Comparison of ENCODE assay signal across 7 mouse cellular contexts in the genomic region with DNA sequence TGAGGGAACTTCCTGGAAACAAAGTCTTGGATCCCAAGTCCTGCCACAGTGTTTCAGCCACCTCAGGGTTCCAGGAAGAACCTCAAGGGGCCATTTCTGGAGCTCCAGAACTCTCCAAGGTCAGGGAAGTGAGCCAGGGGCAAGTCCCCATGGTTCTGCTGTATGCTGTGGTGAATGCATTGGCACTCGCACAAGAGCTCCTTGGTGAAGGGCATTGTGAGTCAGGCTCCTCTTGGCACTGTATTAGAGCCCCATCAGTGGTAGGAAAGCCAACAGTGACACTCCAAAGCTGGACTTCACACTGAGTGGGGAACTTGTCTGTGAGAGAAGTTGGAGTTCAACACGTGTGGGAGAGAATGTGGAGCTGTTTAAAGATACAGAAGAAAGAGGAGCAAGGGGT.
"Had no signal": no experiment of that assay in that cellular context is flagged by ENCODE, and none has a peak within 500 bp of the region (broad histone marks: within the 10 kb centered on the region; RNA-seq: fewer than 3 reads in every experiment).

No protein-coding gene starts in this region.

- DNase-seq: kidney, postnatal 36 days; layer of hippocampus, adult 9-11 months; layer of hippocampus, postnatal 36 days; lung, adult 18-20 months; right cerebral cortex, adult 18-20 months; right cerebral cortex, postnatal 25 days; thymus, postnatal 36 days had no signal
